Mouse (Mus musculus): ENCODE data around the gene Ndel1. TPM values are rescaled to one million over a fixed set of nuclear protein-coding genes. Genes with fewer than 3 reads are reported as not detected.
A peak's percentile ranks its signal among the peaks of the same experiment; 100 is the strongest.
"Not testable (repeated sequence)": the region's sequence is repeated elsewhere in the genome, so short reads cannot be mapped to it uniquely, and the experiment has no call there.

Gene Ndel1
- total and polyA plus RNA-seq, 2 experiments from 2014 or later, result 91.7 to 111 TPM

- Histone ChIP-seq H3K9ac (peak overlapping the region; percentile 91), H3K4me3 (ENCODE audit: low read depth, low read length) (peak overlapping the region; percentile 97), H3K9me3 (ENCODE audit: low read length) (no peaks in the 10 kb centered on the region), H3K4me2 (ENCODE audit: low read depth) (peak overlapping the region; percentile 64), H3K36me3 (ENCODE audit: insufficient read depth) (no peaks in the 10 kb centered on the region), H3K4me1 (ENCODE audit: insufficient read depth) (peaks cover 9% of the 10 kb centered on the region), H3K27ac (ENCODE audit: low read depth, low read length) (peak overlapping the region; percentile 95), H3K27me3 (ENCODE audit: insufficient read depth, low read length) (no peaks in the 10 kb centered on the region)
- ATAC-seq (no peak), DNase-seq (no peak)
- no peak for TF ChIP-seq CTCF (IDR thresholded peaks at IDR 0.05; ENCODE audit: low read depth)
- 3% methylated on average over 13 of the region's 13 CpGs for WGBS
These were observed 19.8 kb downstream of the Ndel1 start for GRCm38 (mm10) chr11:68851644-68852485.

DNA sequence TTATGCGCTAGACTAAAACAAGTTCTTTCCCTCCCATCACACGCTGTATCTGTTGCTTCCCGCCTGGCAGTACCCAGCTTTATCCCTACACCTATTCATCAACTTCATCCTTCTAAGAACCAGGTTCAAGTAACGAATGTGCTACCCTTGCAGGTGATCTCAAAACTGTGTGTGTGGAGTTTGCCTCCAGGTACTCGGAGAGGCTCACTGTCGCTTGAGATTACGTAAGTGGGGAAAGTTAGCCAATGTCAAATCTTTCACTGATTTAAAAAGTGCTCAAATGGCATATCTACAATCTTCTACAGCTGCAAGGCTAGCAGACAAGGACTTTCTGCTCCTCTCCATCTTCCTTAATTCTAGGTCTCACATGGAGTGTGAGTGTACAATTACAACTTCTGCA, 20.8 kb downstream of the Ndel1 start:
- no peak for TF ChIP-seq CTCF (IDR thresholded peaks at IDR 0.05; ENCODE audit: low read depth)
- no peak overlapping the region for H3K4me3 ChIP-seq (ENCODE audit: low read depth, low read length)
- no peaks in the 10 kb centered on the region for H3K36me3 ChIP-seq (ENCODE audit: insufficient read depth)
- 0 out of 2 replicates have a peak overlapping the region, but pooled peaks have one; percentile 1 for H3K4me2 ChIP-seq (ENCODE audit: low read depth)
- ATAC-seq, result no peak
- no peaks in the 10 kb centered on the region for H3K9me3 ChIP-seq (ENCODE audit: low read length)
- 88% methylated on average over 7 of the region's 7 CpGs for WGBS
- H3K4me1 ChIP-seq (ENCODE audit: insufficient read depth), result peaks cover 9% of the 10 kb centered on the region
- H3K9ac ChIP-seq, result no peak overlapping the region
- no peaks in the 10 kb centered on the region for H3K27me3 ChIP-seq (ENCODE audit: insufficient read depth, low read length)
- DNase-seq, result no peak
- H3K27ac ChIP-seq (ENCODE audit: low read depth, low read length), result no peak overlapping the region

DNA sequence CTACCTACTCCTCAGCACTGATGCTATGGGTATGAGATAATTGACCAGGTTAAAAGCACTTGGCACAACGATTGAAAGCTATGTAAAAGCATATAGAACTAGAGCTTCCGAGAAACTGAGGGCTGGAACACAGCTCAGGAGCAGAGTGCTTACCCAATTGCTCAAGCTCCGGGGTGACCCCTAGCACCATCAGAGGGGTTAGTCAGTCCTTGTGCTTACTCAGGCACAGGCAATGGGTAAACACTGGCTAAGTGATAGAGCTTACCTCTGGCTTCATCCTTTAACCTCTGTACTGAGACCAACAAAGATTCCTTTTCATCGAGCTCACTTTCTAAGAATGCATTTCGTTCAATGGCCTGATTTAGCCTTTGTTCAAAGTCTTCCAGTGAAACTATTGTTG, 32.1 kb downstream of the Ndel1 start:
- no peaks in the 10 kb centered on the region for H3K4me1 ChIP-seq (ENCODE audit: insufficient read depth)
- ATAC-seq (no peak), DNase-seq (no peak)
- no peak for TF ChIP-seq CTCF (IDR thresholded peaks at IDR 0.05; ENCODE audit: low read depth)
- no peak overlapping the region for H3K27ac ChIP-seq (ENCODE audit: low read depth, low read length)
- no peak overlapping the region for H3K4me2 ChIP-seq (ENCODE audit: low read depth)
- H3K36me3 ChIP-seq (ENCODE audit: insufficient read depth), result peaks cover 48% of the 10 kb centered on the region
- H3K9me3 ChIP-seq (ENCODE audit: low read length), result no peaks in the 10 kb centered on the region
- H3K27me3 ChIP-seq (ENCODE audit: insufficient read depth, low read length), result no peaks in the 10 kb centered on the region
- no peak overlapping the region for H3K4me3 ChIP-seq (ENCODE audit: low read depth, low read length)
- WGBS, result 64% methylated on average over 5 of the region's 5 CpGs
- no peak overlapping the region for H3K9ac ChIP-seq

GRCm38 (mm10) chr11:68835034-68835433, 36.6 kb downstream of the Ndel1 start:
- DNase-seq, result no peak
- no peak overlapping the region for H3K4me3 ChIP-seq (ENCODE audit: low read depth, low read length)
- H3K27me3 ChIP-seq (ENCODE audit: insufficient read depth, low read length), result no peaks in the 10 kb centered on the region
- no peak for ATAC-seq
- no peak overlapping the region for H3K27ac ChIP-seq (ENCODE audit: low read depth, low read length)
- peaks cover 54% of the 10 kb centered on the region for H3K36me3 ChIP-seq (ENCODE audit: insufficient read depth)
- 97% methylated on average over 3 of the region's 3 CpGs for WGBS
- no peak for TF ChIP-seq CTCF (IDR thresholded peaks at IDR 0.05; ENCODE audit: low read depth)
- no peaks in the 10 kb centered on the region for H3K9me3 ChIP-seq (ENCODE audit: low read length)
- H3K4me2 ChIP-seq (ENCODE audit: low read depth), result no peak overlapping the region
- no peaks in the 10 kb centered on the region for H3K4me1 ChIP-seq (ENCODE audit: insufficient read depth)
- no peak overlapping the region for H3K9ac ChIP-seq

DNA sequence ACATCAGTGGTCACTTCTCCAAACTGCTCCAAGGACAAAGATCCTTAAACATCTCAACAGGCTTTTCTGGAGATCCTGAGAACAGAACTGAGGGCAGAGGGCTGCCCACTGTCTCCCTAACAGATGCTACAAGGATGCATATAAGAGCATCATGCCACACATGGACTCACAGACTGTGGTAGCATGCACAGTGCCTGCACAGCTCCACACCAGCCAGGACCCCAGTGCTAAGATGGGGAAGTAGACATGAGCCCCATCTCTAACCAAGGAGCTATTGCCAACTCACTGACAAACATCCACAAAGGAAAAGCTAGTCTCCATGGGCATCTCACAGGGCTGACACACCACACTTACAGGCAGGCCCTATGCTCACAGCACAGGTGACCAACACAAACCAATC, 38.1 kb downstream of the Ndel1 start:
- Histone ChIP-seq H3K36me3 (ENCODE audit: insufficient read depth) (peaks cover 57% of the 10 kb centered on the region), H3K27ac (ENCODE audit: low read depth, low read length) (no peak overlapping the region), H3K9ac (no peak overlapping the region), H3K4me3 (ENCODE audit: low read depth, low read length) (no peak overlapping the region), H3K27me3 (ENCODE audit: insufficient read depth, low read length) (no peaks in the 10 kb centered on the region), H3K4me1 (ENCODE audit: insufficient read depth) (no peaks in the 10 kb centered on the region), H3K4me2 (ENCODE audit: low read depth) (no peak overlapping the region), H3K9me3 (ENCODE audit: low read length) (no peaks in the 10 kb centered on the region)
- ATAC-seq, result no peak
- no peak for DNase-seq
- no peak for TF ChIP-seq CTCF (IDR thresholded peaks at IDR 0.05; ENCODE audit: low read depth)

- DNase-seq, result no peak
- H3K4me2 ChIP-seq (ENCODE audit: low read depth), result no peak overlapping the region
- H3K27me3 ChIP-seq (ENCODE audit: insufficient read depth, low read length), result no peaks in the 10 kb centered on the region
- H3K4me3 ChIP-seq (ENCODE audit: low read depth, low read length), result no peak overlapping the region
- ATAC-seq, result no peak
- 75% methylated on average over 4 of the region's 4 CpGs for WGBS
- H3K36me3 ChIP-seq (ENCODE audit: insufficient read depth), result peaks cover 64% of the 10 kb centered on the region
- H3K27ac ChIP-seq (ENCODE audit: low read depth, low read length), result no peak overlapping the region
- no peaks in the 10 kb centered on the region for H3K9me3 ChIP-seq (ENCODE audit: low read length)
- TF ChIP-seq CTCF (IDR thresholded peaks at IDR 0.05; ENCODE audit: low read depth), result no peak
- no peak overlapping the region for H3K9ac ChIP-seq
- H3K4me1 ChIP-seq (ENCODE audit: insufficient read depth), result no peaks in the 10 kb centered on the region
These were observed 38.9 kb downstream of the Ndel1 start for GRCm38 (mm10) chr11:68832793-68833192.

- H3K27me3 ChIP-seq (ENCODE audit: insufficient read depth, low read length); DNase-seq; H3K4me2 ChIP-seq (ENCODE audit: low read depth); H3K4me1 ChIP-seq (ENCODE audit: insufficient read depth); ATAC-seq; H3K9ac ChIP-seq; H3K4me3 ChIP-seq (ENCODE audit: low read depth, low read length); H3K9me3 ChIP-seq (ENCODE audit: low read length); H3K27ac ChIP-seq (ENCODE audit: low read depth, low read length): not testable (repeated sequence)
- WGBS, result 98% methylated on average over 5 of the region's 5 CpGs
- peaks cover 66% of the 10 kb centered on the region for H3K36me3 ChIP-seq (ENCODE audit: insufficient read depth)
These were observed 40.1 kb downstream of the Ndel1 start for GRCm38 (mm10) chr11:68831580-68831979.
